ENCODE assay signal across 9 mouse cellular contexts in the genomic region with DNA sequence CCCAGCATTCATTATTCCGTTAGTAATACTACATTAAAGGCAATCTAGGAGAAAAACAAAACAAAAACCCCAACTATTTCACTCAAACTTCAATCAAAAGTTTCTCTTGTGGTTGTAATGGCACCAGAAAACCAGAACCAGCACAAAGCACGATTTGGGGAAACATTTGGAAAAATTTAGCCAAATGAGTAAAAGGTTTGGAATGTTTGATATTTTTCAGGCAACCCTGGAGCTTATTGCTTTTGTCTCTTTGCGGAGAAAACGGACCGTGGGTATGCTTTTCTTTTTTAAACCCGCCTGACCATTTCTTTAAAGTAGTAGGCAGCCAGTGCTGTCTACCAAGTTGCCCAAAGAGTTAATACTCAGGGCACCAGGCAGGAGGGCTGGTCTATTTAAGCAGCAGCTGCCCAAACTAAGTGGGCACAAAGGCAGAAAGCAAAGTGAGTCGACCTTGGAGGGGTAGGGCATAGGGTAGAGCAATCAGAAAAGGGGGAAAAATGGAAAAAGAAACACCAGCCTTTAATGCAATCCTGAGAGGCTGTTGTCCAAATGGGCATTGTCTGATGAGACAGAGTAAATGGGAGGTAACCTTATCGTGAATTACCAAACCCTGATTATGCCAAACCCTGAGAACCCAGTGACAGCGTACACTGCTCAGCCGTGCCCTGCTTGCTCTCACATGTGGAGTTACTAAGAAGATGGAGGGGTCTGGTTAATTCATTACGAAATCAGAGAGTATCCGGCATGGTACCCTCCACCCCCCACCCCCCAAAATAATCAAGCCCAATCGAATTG.
A peak's percentile ranks its signal among the peaks of the same experiment; 100 is the strongest.
DNase-seq lines count a peak whose midpoint lies in the region; ATAC-seq and TF ChIP-seq lines count a peak whose summit lies in the region.
"Had no signal": no experiment of that assay in that cellular context is flagged by ENCODE, and none has a peak within 500 bp of the region (broad histone marks: within the 10 kb centered on the region; RNA-seq: fewer than 3 reads in every experiment).

No protein-coding gene starts in this region.

- no peaks in the 10 kb centered on the region for H3K36me3 ChIP-seq in lung, embryonic 15.5 days
- H3K36me3 ChIP-seq in forebrain, embryonic 14.5 days (ENCODE audit: control insufficient read depth, insufficient read depth, low read length): no peaks in the 10 kb centered on the region
- no peaks in the 10 kb centered on the region for H3K36me3 ChIP-seq in limb, embryonic 14.5 days (ENCODE audit: control insufficient read depth, insufficient read depth, low read length)
- H3K36me3 ChIP-seq in small intestine, adult 2 months (ENCODE audit: control insufficient read depth, insufficient read depth, low read length): no peaks in the 10 kb centered on the region

- DNase-seq in lung, adult 18-20 months: no peak
- DNase-seq in forebrain, embryonic 14.5 days (ENCODE audit: low spot score): peak; percentile 29
- DNase-seq in limb, embryonic 14.5 days (ENCODE audit: low spot score): peak; percentile 7
- DNase-seq in gastrocnemius, adult 18-20 months (ENCODE audit: low spot score): no peak
- no peak for DNase-seq in frontal cortex, postnatal 25 days (ENCODE audit: low spot score in 2 of 2)
- DNase-seq in spleen, adult 18-20 months: no peak
- DNase-seq: left cerebral cortex, postnatal 4 days had no signal

- TF ChIP-seq CTCF in small intestine, adult 2 months (IDR thresholded peaks at IDR 0.05; ENCODE audit: extremely low read depth, insufficient read length, insufficient replicate concordance, low read depth, low read length): no peak

- H3K4me2 ChIP-seq in lung, embryonic 15.5 days: peak overlapping the region; percentile 57
- H3K4me2 ChIP-seq in forebrain, embryonic 14.5 days (ENCODE audit: low read length): peak overlapping the region; percentile 83
- H3K4me2 ChIP-seq in limb, embryonic 14.5 days (replicated peaks; ENCODE audit: low read depth, low read length, severe bottlenecking): peak overlapping the region; percentile 81

- H3K9me3 ChIP-seq in lung, embryonic 15.5 days: no peaks in the 10 kb centered on the region
- H3K9me3 ChIP-seq in forebrain, embryonic 14.5 days (replicated peaks; ENCODE audit: control insufficient read depth, low read length): no peaks in the 10 kb centered on the region
- H3K9me3 ChIP-seq in limb, embryonic 14.5 days (ENCODE audit: control insufficient read depth, low read length): no peaks in the 10 kb centered on the region

- peaks cover 38% of the 10 kb centered on the region for H3K4me1 ChIP-seq in lung, embryonic 15.5 days
- H3K4me1 ChIP-seq in forebrain, embryonic 14.5 days (ENCODE audit: control insufficient read depth, insufficient read depth, low read length): peaks cover 17% of the 10 kb centered on the region
- peaks cover 40% of the 10 kb centered on the region for H3K4me1 ChIP-seq in limb, embryonic 14.5 days (ENCODE audit: control insufficient read depth, insufficient read depth, low read length)
- H3K4me1 ChIP-seq in small intestine, adult 2 months (ENCODE audit: control insufficient read depth, insufficient read depth, insufficient read length, low read length): 0 out of 2 replicates have a peak, but pooled peaks cover 2% of the 10 kb centered on the region

- H3K27me3 ChIP-seq in lung, embryonic 15.5 days: no peaks in the 10 kb centered on the region
- peaks cover 3% of the 10 kb centered on the region; the same call in 1 of the 2 replicates for H3K27me3 ChIP-seq in forebrain, embryonic 14.5 days (replicated peaks; ENCODE audit: control insufficient read depth, insufficient read depth, low read length)
- no peaks in the 10 kb centered on the region for H3K27me3 ChIP-seq in limb, embryonic 14.5 days (ENCODE audit: control insufficient read depth, insufficient read depth, low read length)
- no peaks in the 10 kb centered on the region for H3K27me3 ChIP-seq in small intestine, adult 2 months (ENCODE audit: control insufficient read depth, insufficient read depth, low read length)

- no peak for TF ChIP-seq POLR2A in limb, embryonic 14.5 days (IDR thresholded peaks at IDR 0.05; ENCODE audit: borderline replicate concordance, extremely low read depth, insufficient read depth, insufficient read length)
- TF ChIP-seq POLR2A in small intestine, adult 2 months (IDR thresholded peaks at IDR 0.05; ENCODE audit: low read depth, low read length): no peak

- peak overlapping the region; percentile 73 for H3K9ac ChIP-seq in lung, embryonic 15.5 days
- no peak overlapping the region; the same call in 1 of the 2 replicates for H3K9ac ChIP-seq in forebrain, embryonic 14.5 days (ENCODE audit: low read length)
- H3K9ac ChIP-seq in limb, embryonic 14.5 days (ENCODE audit: low read depth, low read length, severe bottlenecking): peak overlapping the region; percentile 76

- WGBS in lung, embryonic 15.5 days: 9% methylated on average over 13 of the region's 13 CpGs
- WGBS in forebrain, embryonic 14.5 days: 27% methylated on average over 13 of the region's 13 CpGs
- WGBS in limb, embryonic 14.5 days: 8% methylated on average over 13 of the region's 13 CpGs
- WGBS in small intestine, adult 2 months: 62% methylated on average over 13 of the region's 13 CpGs

- H3K27ac ChIP-seq in lung, embryonic 15.5 days: peak overlapping the region; percentile 93
- no peak overlapping the region for H3K27ac ChIP-seq in forebrain, embryonic 14.5 days (ENCODE audit: low read depth, low read length)
- peak overlapping the region; percentile 84 for H3K27ac ChIP-seq in limb, embryonic 14.5 days (replicated peaks; ENCODE audit: low read depth, low read length)
- no peak overlapping the region for H3K27ac ChIP-seq in small intestine, adult 2 months (ENCODE audit: insufficient read depth, low read depth, low read length)

- ATAC-seq in lung, embryonic 15.5 days (ENCODE audit: borderline replicate concordance, extremely low read depth, low FRiP score, low TSS enrichment): no peak
- ATAC-seq in forebrain, embryonic 14.5 days: no peak
- no peak for ATAC-seq in limb, embryonic 14.5 days (ENCODE audit: low FRiP score, low read depth)

- H3K4me3 ChIP-seq in lung, embryonic 15.5 days: peak overlapping the region; percentile 63
- peak overlapping the region; percentile 41 for H3K4me3 ChIP-seq in forebrain, embryonic 14.5 days (ENCODE audit: low read depth, low read length)
- peak overlapping the region; percentile 56 for H3K4me3 ChIP-seq in limb, embryonic 14.5 days (replicated peaks; ENCODE audit: low read length)
- peak overlapping the region; percentile 45 for H3K4me3 ChIP-seq in small intestine, adult 2 months (ENCODE audit: low read depth, low read length)

Comparison
In these comparisons a context has a peak if more than half of its experiments do, and no peak if none do; other contexts are left out.
1. H3K27ac ChIP-seq: peak in lung, embryonic 15.5 days (single experiment) and limb, embryonic 14.5 days (single experiment); none in forebrain, embryonic 14.5 days (single experiment) and small intestine, adult 2 months (single experiment).
2. DNase-seq: peak in forebrain, embryonic 14.5 days (single experiment) and limb, embryonic 14.5 days (single experiment); none in lung, adult 18-20 months (0 of 2), gastrocnemius, adult 18-20 months (single experiment), frontal cortex, postnatal 25 days (0 of 2) and spleen, adult 18-20 months (0 of 2).
3. Peak in every context shown above with its lines, with median percentiles within 50 percentile points of each other: H3K4me2 ChIP-seq and H3K4me3 ChIP-seq.